Mouse (Mus musculus) C2C12 (cell line): ENCODE results near the gene Chp1.

Source experiments
- CEBPB ChIP-seq: IDR thresholded peaks from one replicate; pipeline ENCODE4 v1.6.1; 2011; ENCODE audit warnings: low read depth, mild to moderate bottlenecking, control low read depth, moderate library complexity
- CTCF ChIP-seq: IDR thresholded peaks from one replicate; pipeline ENCODE4 v1.5.1; 2011; ENCODE audit not compliant: control insufficient read depth, insufficient read depth, insufficient read length
- MAX ChIP-seq: IDR thresholded peaks from one replicate; pipeline ENCODE4 v1.6.1; 2011; ENCODE audit warnings: mild to moderate bottlenecking, control low read depth
- MYOD1 ChIP-seq: IDR thresholded peaks from one replicate; pipeline ENCODE4 v1.6.1; 2011; ENCODE audit warnings: low read depth; ENCODE audit not compliant: control insufficient read depth, insufficient read length

- TF ChIP-seq CTCF (no peak), CEBPB (no peak), MAX (no peak), MYOD1 (no peak)
Measured at GRCm38 (mm10) chr2:119549678-119550077, 2.2 kb downstream of the Chp1 start.
